Mouse (Mus musculus): ENCODE data around the gene Ifnlr1.
"Not testable (repeated sequence)": the region's sequence is repeated elsewhere in the genome, so short reads cannot be mapped to it uniquely, and the experiment has no call there.

Gene Ifnlr1

DNA sequence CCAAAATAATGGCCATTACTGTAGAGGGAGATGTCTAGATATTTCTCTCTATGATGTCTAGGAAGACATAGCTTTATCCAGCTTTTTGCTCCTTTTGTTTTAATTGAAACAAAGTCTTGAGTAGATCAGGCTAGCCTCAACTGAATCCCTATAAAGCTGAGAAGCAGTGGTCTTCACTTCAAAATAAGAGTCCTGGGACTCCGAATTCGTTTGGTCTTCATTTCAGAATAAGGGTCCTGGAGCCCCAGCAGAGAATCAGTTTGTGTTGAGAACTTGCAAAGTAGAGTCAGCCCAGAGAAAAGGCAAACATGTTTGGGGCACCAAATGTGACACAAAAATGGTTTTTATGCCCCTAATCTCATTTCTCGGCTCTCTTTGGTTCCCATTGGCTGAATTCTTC lies 1.4 kb upstream of the Ifnlr1 start:
- no peak for DNase-seq (ENCODE audit: low spot score in 2 of 2)

- DNase-seq (ENCODE audit: low spot score in 2 of 2) = no peak
These were observed 474 bp downstream of the Ifnlr1 start for GRCm38 (mm10) chr4:135686568-135686953.

- no peak for DNase-seq (ENCODE audit: low spot score in 2 of 2)
These were observed 3.7 kb downstream of the Ifnlr1 start for GRCm38 (mm10) chr4:135689797-135690196.

- no peak for DNase-seq (ENCODE audit: low spot score in 2 of 2)
These were observed 4.2 kb downstream of the Ifnlr1 start for GRCm38 (mm10) chr4:135690241-135690640.

GRCm38 (mm10) chr4:135692916-135693315 lies 6.8 kb downstream of the Ifnlr1 start:
- no peak for DNase-seq (ENCODE audit: low spot score in 2 of 2)

- no peak for DNase-seq (ENCODE audit: low spot score in 2 of 2)
These were observed 12.4 kb downstream of the Ifnlr1 start for GRCm38 (mm10) chr4:135698498-135698897.

DNA sequence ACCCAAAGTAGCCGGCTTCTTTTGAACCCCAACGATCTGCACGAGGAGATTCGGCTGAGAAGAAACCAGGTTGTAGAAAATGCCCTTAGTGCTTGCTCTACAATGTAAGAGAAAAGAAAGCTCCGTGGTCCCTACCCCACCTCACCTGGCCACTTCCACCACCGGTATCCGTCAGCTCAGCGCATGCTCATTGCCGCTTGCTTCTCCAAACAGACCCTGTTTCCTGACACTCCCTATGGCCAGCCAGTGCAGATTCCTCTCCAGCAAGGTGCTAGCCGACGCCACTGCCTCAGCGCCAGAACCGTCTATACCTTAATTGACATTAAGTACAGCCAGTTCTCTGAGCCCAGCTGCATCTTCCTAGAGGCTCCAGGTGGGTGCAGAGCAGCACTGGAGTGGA lies 17.4 kb downstream of the Ifnlr1 start:
- DNase-seq (ENCODE audit: low spot score in 2 of 2) = no peak

DNA sequence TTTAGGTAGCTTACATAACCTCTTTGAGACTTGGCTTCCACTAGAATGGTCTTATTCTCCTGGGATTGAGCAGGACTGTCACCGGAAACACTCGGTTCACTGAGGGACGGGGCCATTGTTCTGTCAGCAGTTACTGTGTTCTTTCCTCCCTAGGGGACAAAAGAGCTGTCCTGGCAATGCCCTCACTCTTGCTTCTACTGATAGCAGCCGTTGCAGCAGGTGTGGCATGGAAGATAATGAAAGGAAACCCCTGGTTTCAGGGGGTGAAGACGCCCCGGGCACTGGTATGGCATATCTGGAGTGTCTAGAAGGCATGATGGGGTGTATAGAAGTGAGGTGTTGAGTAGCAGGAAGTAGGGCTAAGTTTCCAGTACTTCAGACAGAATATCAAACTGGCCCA lies 17.9 kb downstream of the Ifnlr1 start:
- no peak for DNase-seq (ENCODE audit: low spot score in 2 of 2)

GRCm38 (mm10) chr4:135706045-135706444 lies 20.0 kb downstream of the Ifnlr1 start:
- no peak for DNase-seq (ENCODE audit: low spot score in 2 of 2)

GRCm38 (mm10) chr4:135709072-135709564 lies 23.0 kb downstream of the Ifnlr1 start:
- DNase-seq (ENCODE audit: low spot score in 2 of 2) = peak; percentile 70 to 71

DNA sequence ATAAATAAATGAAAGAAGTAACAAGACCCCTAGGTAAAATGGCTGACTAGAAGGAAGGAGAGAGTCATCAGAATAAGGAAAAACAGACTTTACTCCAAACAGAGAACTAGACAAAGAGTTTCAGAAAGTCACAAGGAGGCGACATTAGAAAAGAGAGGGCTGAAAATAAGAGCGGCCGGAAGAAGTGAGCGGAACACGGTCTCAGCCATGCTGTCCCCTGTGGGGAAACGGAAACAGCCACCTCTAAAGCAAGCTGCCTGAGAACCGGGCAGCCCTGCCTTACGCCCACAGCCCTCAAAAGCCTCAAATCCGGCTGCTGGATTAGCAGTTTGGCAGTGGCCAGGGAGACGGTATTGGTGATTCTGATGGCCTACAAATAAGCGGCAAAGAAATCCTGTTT lies 23.5 kb downstream of the Ifnlr1 start:
- no peak for DNase-seq (ENCODE audit: low spot score in 2 of 2)

DNA sequence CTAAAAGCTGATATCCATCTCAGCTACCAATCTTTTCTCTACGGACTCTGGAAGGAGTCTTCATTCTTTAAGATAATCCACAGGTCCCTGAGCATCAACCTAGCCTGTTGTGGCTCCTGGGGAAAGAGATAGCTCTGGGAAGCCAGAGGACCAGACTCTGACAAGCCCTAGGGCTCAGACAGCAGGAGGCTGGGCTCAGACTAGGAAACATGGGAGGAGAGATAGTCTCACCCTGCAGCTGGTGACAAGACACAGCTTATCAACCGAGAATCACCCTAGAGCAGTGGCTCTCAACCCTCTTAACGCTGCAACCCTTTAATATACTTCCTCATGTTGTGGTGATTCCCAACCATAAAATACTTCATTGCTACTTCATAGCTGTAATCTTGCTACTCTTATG lies 24.3 kb downstream of the Ifnlr1 start:
- DNase-seq (ENCODE audit: low spot score in 2 of 2) = no peak

DNA sequence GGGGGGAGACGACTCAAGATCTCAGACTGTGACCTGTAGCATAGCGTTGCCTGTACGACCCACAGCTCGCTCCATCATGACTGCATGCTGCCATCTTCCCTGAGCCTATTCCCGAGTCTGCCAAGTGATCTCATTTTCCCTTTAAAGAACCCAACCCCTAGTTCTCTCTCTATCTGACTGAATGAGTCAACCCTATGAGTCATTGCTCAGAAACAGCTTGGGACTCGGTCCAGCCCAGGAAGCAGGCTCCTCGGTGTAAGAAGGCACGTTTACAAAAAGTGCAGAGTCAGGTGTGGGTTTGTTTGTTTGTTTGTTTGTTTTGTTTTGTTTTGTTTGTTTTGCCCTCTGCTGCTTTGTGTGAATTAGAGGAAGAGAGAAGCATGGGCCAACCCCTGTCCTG lies 28.7 kb downstream of the Ifnlr1 start:
- DNase-seq (ENCODE audit: low spot score in 2 of 2) = peak; percentile 39 to 48

DNA sequence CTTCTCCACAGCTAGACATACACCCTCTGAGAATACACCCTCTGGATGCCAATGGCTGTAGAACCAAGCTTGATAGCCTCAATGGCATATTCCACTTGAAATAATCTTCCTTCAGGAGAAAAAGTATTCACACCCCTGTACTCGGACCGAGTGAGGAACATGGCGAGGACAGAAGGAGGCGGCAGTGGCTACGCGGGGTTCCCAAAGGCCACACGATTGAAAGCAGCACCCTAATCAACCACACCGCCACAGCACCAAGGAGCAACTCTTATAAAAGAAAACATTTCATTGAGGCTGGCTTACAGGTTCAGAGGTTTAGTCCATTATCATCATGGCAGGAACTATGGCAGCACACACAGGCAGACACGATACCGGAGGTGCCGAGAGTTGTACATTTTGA lies 30.4 kb downstream of the Ifnlr1 start:
- not testable (repeated sequence) for DNase-seq (ENCODE audit: low spot score in 2 of 2)

- no peak for DNase-seq (ENCODE audit: low spot score in 2 of 2)
These were observed 36.6 kb downstream of the Ifnlr1 start for GRCm38 (mm10) chr4:135722540-135723290.

GRCm38 (mm10) chr4:135726416-135726815 lies 40.3 kb downstream of the Ifnlr1 start:
- no peak for DNase-seq (ENCODE audit: low spot score in 2 of 2)

- no peak for DNase-seq (ENCODE audit: low spot score in 2 of 2)
These were observed 41.7 kb downstream of the Ifnlr1 start, which contains the start of gene Il22ra1 for GRCm38 (mm10) chr4:135727817-135728216. Il22ra1 (plus strand) TSS chr4:135728172.

GRCm38 (mm10) chr4:135730204-135730603 lies 44.1 kb downstream of the Ifnlr1 start:
- DNase-seq (ENCODE audit: low spot score in 2 of 2) = peak; percentile 10 to 29

- DNase-seq (ENCODE audit: low spot score in 2 of 2) = no peak
These were observed 44.9 kb downstream of the Ifnlr1 start for GRCm38 (mm10) chr4:135730951-135731350.

- peak; percentile 24 to 59 for DNase-seq (ENCODE audit: low spot score in 2 of 2)
These were observed 47.8 kb downstream of the Ifnlr1 start for GRCm38 (mm10) chr4:135733901-135734300.

DNA sequence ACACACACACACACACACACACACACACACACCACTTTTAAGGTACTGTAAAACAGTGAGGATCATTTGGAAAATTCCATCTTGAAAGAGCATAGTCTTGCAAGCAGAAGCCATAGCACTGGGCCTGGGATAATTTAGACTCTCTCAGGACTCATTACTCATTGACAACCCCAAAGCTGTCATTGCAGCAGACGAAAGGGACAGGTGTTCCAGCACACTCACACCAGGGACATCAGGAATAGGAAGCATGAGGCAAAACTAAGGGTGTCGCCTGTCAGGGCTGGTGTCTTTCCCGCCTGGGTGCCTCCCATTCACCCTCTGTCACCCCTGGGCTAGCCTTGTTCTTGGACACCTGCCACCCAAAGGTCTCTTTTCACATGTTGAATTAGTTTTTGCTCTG lies 50.8 kb downstream of the Ifnlr1 start:
- DNase-seq (ENCODE audit: low spot score in 2 of 2) = no peak

DNA sequence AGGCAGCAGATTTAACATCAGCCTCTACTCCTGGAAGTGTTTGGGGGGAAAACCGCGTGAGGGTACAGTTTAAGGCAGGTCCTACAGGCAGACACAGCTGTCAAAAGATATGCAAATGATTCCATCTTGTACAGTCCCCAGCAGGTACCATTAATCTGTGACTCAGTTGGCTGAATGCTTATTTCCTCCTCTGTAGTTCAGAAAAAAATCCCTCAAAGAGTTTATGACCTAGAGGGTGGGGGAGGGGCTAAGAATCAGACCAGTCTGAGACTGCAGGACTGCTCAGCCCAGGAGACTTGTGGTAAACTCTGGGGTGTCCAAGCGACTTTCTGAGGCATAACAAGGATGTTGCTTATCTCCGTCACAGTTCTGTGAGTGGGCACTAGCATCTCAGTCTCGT lies 52.1 kb downstream of the Ifnlr1 start:
- no peak for DNase-seq (ENCODE audit: low spot score in 2 of 2)

DNA sequence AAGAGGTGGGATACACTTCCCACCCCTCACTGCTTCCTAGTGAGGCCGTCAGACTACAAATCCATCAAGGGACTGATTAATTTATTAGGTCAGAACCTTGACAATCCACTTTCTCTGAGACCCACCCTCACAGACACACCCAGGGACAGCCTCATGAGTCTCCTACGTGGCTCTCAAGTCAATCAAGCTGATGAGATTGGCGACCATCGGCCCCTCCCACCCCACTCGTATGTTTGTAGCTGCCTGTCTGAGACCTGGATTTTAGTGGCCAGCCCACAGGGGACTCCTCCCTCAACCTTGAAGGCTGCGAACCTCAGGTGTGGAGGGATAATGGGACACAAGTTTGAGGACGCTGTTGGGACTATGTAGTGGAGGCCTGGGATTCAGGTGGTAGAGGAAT lies 53.1 kb downstream of the Ifnlr1 start:
- no peak for DNase-seq (ENCODE audit: low spot score in 2 of 2)

DNA sequence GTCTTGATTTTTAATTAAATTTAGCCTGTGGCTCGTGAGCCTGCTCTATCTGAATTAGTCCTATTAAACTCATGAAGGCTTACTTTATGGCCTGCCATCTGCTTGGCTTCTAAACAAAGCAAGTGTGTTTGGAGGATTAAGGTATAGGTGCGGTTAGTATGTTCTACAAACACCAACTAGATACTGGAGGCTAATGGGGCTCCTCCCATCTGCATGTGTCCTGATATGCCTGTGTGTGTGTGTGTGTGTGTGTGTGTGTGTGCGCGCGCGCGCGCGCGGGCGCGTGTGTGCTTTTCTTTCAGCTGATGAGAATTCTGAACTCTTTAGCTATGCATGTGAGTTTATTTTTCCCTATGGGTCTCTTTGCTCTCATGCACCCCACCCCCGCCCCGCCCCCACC lies 53.6 kb downstream of the Ifnlr1 start:
- DNase-seq (ENCODE audit: low spot score in 2 of 2) = no peak

Measured in frontal cortex, postnatal 36 days (tissue).